1 mouse cellular context compared by ENCODE assay signal in the genomic region with DNA sequence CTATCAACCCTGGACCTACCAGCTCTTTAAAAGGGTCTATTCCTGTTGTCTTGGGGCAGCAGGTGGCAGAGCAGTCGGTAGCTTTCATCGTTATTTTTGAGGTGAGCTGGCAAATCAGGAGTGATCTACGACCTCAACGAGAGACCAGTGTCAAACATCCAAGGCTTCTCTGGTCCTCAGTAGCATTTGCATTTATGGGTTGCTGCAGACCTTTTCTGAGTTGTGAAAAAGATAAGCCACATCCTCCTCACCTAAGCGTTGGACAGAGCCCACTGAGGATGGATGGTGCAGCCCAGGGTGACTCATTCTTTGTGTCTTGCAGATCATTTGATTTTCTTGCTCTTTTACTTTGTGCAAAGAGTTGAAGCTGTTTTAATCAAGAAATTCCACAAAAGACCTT.
TF ChIP-seq lines count a peak whose summit lies in the region.

No protein-coding gene starts in this region.

TF ChIP-seq in ES-E14, 5 proteins besides CTCF, POLR2A, EP300 and RAD21 (continued from another document):
- TF ChIP-seq ZC3H11A (IDR thresholded peaks at IDR 0.05; ENCODE audit: borderline replicate concordance, low read depth, low read length), result no peak
- TF ChIP-seq ZNF384 (IDR thresholded peaks at IDR 0.05; ENCODE audit: low read depth, low read length), result no peak
TF ChIP-seq in ES-E14: peak in this region for 0.
